Mouse (Mus musculus): ENCODE measurements around the gene Cd79b.
A peak's percentile ranks its signal among the peaks of the same experiment; 100 is the strongest.

Cd79b gene

GRCm38 (mm10) chr11:106318406-106319366 is 4.1 kb upstream of the Cd79b start:
- DNase-seq (ENCODE audit: low spot score): no peak

GRCm38 (mm10) chr11:106317801-106318200 is 3.2 kb upstream of the Cd79b start:
- no peak for DNase-seq (ENCODE audit: low spot score)

GRCm38 (mm10) chr11:106316416-106316815 is 1.9 kb upstream of the Cd79b start:
- no peak for DNase-seq (ENCODE audit: low spot score)

- DNase-seq (ENCODE audit: low spot score): no peak
Observed at GRCm38 (mm10) chr11:106313533-106313932, 1.0 kb downstream of the Cd79b start.

GRCm38 (mm10) chr11:106310123-106310522 is 4.4 kb downstream of the Cd79b start:
- no peak for DNase-seq (ENCODE audit: low spot score)

GRCm38 (mm10) chr11:106308162-106308561 is 6.4 kb downstream of the Cd79b start:
- no peak for DNase-seq (ENCODE audit: low spot score)

- no peak for DNase-seq (ENCODE audit: low spot score)
Observed at GRCm38 (mm10) chr11:106307432-106307831, 7.1 kb downstream of the Cd79b start.

GRCm38 (mm10) chr11:106306758-106307157 is 7.8 kb downstream of the Cd79b start:
- DNase-seq (ENCODE audit: low spot score): peak; percentile 39

- no peak for DNase-seq (ENCODE audit: low spot score)
Observed at GRCm38 (mm10) chr11:106306065-106306385, 8.5 kb downstream of the Cd79b start.

GRCm38 (mm10) chr11:106305348-106306064 is 9.1 kb downstream of the Cd79b start:
- no peak for DNase-seq (ENCODE audit: low spot score)

- DNase-seq (ENCODE audit: low spot score): no peak
Observed at GRCm38 (mm10) chr11:106302634-106303033, 11.9 kb downstream of the Cd79b start.

GRCm38 (mm10) chr11:106301765-106302164 is 12.8 kb downstream of the Cd79b start, which contains the start of gene Gh:
Gene Gh, minus strand, starts transcription at chr11:106301865.
- no peak for DNase-seq (ENCODE audit: low spot score)

- no peak for DNase-seq (ENCODE audit: low spot score)
Observed at GRCm38 (mm10) chr11:106291861-106292260, 22.7 kb downstream of the Cd79b start.

GRCm38 (mm10) chr11:106290376-106290775 is 24.2 kb downstream of the Cd79b start:
- no peak for DNase-seq (ENCODE audit: low spot score)

GRCm38 (mm10) chr11:106289369-106289768 is 25.2 kb downstream of the Cd79b start:
- no peak for DNase-seq (ENCODE audit: low spot score)

- no peak for DNase-seq (ENCODE audit: low spot score)
Observed at GRCm38 (mm10) chr11:106286987-106287386, 27.6 kb downstream of the Cd79b start.

- DNase-seq (ENCODE audit: low spot score): no peak
Observed at GRCm38 (mm10) chr11:106286206-106286605, 28.4 kb downstream of the Cd79b start.

- DNase-seq (ENCODE audit: low spot score): no peak
Observed at GRCm38 (mm10) chr11:106284126-106284525, 30.4 kb downstream of the Cd79b start.

GRCm38 (mm10) chr11:106283371-106283770 is 31.2 kb downstream of the Cd79b start:
- no peak for DNase-seq (ENCODE audit: low spot score)

GRCm38 (mm10) chr11:106282452-106282851 is 32.1 kb downstream of the Cd79b start:
- no peak for DNase-seq (ENCODE audit: low spot score)

GRCm38 (mm10) chr11:106276454-106276853 is 38.1 kb downstream of the Cd79b start, which contains the start of gene Tcam1:
Gene Tcam1, plus strand, starts transcription at chr11:106276672.
- peak; percentile 91 for DNase-seq (ENCODE audit: low spot score)

GRCm38 (mm10) chr11:106274971-106275411 is 39.6 kb downstream of the Cd79b start:
- DNase-seq (ENCODE audit: low spot score): peak; percentile 87

- DNase-seq (ENCODE audit: low spot score): no peak
Observed at GRCm38 (mm10) chr11:106274374-106274773, 40.2 kb downstream of the Cd79b start.

Data from testis, postnatal 14 days (tissue).